Mouse (Mus musculus): ENCODE results near the gene Ccdc138.
A peak's percentile ranks its signal among the peaks of the same experiment; 100 is the strongest.
"Not testable (repeated sequence)": the region's sequence is repeated elsewhere in the genome, so short reads cannot be mapped to it uniquely, and the experiment has no call there.

Gene Ccdc138

DNA sequence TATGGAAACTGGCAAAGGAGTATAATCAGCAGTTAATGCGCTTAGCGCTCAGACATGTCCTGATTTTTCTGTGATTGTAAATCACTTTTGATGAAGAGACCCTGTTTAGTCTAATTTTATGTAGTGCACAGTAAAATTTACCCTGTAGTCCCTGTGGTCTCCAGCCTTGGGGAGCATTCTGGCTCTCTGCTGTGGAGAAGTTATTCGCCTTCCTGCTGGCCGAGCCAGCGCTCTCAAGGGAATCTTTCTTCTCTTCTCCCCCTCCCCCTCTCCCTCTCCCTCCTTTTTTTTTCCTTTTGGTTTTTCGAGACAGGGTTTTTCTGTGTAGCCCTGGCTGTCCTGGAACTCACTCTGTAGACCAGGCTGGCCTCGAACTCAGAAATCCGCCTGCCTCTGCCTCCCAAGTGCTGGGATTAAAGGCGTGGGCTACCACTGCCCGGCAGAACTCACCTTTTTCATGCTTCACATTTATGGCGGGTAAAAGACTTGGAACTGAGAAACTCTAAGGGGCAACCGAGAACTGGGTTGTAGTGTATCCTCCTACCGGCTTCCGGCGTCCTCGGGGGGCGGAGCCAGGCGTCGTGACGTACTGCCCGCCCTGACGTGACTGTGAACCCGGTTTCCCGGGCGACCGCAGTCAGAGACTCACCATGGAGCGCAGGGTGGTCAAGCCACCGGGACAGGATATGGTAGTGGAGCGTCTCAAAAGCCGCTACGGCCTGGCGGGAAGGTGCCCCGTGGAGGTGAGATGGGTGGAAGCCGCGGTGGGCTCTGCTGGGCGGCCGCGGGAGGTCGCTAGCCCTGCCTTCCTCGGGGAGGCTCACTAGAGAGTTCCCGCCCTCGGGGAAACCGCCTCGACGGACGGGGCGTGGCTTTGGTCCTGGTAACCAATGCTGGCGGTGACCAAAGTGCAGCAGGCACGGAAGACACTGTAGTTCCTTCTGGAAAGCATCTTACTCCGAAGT, at the start of gene Ccdc138:
TSS of gene Ccdc138 (plus strand) at position 629 of the 965 bp plus-strand sequence.
- peak; percentile 96 for DNase-seq

DNA sequence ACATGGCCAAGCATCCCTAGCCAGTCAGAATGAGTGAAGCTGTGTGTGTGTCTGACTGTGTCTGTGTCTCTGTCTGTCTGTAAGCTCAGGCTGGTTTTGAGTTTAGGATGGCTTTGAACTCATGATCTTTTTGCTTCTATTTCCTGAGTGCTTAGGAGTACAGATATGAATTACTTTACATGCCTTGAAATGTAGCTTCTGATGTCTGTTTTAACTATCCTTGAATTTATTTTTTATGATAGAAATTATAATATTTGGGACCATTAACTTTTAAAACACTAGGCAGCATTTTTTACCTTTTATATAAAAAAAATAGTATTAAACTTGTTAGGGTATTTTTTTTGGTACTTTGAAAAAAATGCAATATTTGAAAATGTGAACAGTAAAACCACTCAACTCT, 46.2 kb upstream of the Ccdc138 start:
- DNase-seq, result no peak

DNA sequence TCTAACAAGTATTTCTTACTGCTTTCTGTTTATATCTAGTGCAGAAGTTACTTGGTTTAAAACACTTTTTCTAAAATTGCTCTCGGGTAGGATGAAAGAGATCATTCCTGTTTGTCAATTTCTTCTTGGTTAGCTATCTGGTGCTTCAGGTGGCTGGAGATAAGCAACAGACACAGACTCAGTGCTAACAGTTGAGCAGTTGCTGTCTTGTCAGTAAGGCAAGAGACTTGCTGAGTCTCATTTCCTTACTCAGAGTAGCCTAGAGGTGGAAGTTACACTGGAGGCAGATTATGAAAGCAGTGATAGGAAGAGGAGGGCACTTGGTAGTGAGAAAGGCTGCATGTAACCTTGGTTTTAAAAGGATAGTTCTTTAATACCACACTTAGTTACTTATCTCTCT, 45.6 kb upstream of the Ccdc138 start:
- no peak for DNase-seq

DNA sequence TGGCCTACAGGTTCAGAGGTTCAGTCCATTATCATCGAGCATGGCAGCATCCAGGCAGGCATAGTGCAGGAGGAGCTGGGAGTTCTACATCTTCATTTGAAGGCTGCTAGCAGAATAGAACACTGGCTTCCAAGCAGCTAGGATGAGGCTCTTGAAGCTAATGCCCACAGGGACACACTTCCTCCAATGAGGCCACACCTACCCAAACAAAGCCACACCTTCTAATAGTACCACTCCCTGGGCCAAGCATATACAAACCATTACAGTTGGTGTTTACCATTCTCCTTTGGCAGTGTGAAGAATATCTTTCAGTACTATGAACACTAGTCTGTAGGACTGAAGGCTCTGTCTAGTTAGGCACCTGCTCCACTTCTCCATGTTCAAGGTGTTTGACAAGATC, 37.9 kb upstream of the Ccdc138 start:
- DNase-seq, result no peak

DNA sequence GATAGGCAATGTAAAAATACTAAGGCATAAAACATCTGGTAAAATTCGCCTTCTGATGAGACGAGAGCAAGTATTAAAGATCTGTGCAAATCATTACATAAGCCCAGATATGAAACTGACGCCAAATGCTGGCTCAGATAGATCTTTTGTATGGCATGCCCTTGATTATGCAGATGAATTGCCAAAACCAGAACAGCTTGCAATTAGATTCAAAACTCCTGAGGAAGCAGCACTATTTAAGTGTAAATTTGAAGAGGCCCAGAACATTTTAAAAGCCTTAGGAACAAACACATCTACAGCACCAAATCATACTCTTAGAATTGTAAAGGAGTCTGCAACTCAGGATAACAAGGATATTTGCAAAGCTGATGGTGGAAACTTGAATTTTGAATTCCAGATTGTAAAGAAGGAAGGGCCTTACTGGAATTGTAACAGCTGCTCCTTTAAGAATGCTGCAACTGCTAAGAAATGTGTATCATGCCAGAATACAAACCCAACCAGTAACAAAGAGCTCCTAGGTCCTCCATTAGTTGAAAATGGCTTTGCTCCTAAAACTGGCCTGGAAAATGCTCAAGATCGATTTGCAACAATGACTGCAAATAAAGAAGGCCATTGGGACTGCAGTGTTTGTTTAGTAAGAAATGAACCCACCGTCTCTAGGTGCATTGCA, 20.5 kb upstream of the Ccdc138 start:
- no peak for DNase-seq

DNA sequence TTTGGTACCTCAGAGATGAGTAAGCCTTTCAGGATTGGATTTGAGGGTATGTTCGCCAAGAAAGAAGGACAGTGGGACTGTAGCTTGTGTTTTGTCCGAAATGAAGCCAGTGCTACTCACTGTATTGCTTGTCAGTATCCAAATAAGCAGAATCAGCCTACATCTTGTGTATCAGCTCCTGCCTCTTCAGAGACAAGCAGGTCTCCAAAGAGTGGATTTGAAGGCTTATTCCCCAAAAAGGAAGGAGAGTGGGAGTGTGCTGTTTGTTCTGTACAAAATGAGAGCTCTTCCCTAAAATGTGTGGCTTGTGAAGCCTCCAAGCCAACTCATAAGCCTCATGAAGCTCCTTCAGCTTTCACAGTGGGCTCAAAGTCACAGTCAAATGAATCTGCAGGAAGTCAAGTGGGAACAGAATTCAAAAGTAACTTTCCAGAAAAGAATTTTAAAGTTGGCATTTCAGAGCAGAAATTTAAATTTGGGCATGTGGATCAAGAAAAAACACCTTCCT, 19.6 kb upstream of the Ccdc138 start:
- DNase-seq, result no peak

DNA sequence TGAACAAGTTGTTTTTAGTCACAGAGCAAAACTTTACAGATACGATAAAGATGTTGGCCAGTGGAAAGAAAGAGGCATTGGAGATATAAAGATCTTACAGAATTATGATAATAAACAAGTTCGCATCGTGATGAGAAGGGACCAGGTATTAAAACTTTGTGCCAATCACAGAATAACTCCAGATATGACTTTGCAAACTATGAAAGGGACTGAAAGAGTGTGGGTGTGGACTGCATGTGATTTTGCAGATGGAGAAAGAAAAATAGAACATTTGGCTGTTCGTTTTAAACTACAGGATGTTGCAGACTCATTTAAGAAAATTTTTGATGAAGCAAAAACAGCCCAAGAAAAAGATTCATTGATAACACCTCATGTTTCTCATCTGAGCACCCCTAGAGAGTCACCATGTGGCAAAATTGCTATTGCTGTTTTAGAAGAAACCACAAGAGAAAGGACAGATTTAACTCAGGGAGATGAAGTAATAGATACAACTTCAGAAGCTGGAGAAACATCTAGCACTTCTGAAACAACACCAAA, 17.7 kb upstream of the Ccdc138 start:
- no peak for DNase-seq

DNA sequence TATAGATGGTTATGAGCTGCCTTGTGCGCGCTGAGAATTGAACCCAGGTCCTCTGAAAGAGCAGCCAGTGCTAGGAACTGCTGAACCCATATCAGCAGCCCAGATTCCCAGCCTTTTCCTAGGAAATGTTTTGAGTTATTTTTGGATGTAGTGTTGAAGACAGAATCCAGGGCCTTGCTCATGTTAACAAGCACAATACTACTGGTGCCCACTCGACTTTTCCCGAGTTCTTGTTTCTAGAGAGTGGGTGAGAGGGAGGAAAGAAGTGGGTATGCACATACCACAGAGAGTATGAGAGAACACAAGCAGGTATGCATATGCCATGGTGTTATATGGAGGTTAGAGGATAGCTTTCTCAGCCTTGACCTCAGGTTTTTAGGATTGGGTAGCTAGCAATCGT, 6.7 kb upstream of the Ccdc138 start:
- DNase-seq, result no peak

DNA sequence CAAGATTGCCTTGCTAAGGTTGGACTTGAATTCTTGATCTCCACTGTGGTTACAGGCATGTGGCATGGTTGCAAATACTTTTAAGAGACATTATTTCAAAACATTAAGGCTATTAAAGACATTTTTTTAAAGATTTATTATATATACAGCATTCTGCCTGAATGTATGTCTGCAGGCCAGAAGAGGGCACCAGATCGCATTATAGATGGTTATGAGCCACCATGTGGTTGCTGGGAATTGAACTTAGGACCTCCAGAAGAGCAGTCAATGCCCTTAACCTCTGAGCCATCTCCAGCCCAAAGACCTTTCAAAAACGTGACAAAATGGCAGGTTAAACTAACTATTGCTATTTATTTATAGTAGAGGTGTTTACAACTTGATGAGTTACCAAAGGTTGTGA, 2.1 kb upstream of the Ccdc138 start:
- peak; percentile 20 for DNase-seq

DNA sequence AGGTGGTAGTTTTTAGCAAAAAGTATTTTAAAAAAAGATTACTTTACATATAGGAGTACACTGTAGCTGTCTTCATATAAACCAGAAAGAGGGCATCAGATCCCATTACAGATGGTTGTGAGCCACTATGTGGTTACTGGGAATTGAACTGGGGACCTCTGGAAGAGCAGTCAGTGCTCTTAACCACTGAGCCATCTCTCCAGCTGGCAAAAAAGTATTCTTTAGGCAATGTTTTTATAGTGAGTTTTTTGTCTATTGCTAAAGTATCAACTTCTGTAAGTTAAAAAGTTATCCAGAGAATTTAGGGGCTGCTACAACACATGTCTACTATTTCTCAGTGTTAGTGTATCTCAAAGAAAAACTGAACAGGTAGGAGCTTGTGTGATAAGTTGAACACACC, 1.0 kb upstream of the Ccdc138 start:
- DNase-seq, result no peak

DNA sequence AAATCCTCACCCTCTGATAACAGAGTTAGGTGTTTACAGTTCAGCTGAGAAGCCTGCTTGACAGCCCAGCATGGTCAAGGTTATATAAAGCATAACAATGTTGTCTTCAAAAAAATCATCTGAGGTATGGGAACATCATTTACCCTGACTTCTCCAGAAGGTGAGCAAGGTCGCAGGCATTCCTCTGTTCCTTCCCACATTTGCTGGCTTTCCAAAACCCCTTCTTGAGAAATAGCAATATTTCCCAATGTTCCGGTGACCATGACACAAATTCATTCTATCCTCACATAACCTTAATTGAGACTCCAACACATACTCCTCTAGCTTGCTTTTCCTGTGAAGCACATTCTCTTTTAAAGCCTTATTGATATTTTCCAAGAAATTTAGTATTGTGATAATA, 768 bp downstream of the Ccdc138 start:
- DNase-seq, result no peak

DNA sequence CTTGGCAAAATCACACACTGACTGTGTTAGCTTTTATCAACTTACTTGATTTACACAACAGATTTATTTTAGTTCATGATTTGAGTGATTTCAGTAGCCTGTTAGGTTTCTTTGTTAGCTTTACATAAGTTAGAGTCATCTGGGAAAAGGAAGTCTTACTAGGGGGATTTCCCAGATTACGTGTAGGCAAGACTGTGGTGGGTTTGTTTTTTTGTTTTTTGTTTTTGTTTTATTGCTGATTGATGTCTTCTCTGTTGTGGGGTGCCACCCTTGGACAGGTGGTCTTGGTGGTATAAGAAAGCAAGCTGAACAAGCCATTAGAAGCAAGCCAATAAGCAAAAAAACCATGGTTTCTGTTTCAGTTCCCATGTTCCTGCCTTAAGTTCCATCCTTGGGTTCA, 31.6 kb downstream of the Ccdc138 start:
- no peak for DNase-seq

DNA sequence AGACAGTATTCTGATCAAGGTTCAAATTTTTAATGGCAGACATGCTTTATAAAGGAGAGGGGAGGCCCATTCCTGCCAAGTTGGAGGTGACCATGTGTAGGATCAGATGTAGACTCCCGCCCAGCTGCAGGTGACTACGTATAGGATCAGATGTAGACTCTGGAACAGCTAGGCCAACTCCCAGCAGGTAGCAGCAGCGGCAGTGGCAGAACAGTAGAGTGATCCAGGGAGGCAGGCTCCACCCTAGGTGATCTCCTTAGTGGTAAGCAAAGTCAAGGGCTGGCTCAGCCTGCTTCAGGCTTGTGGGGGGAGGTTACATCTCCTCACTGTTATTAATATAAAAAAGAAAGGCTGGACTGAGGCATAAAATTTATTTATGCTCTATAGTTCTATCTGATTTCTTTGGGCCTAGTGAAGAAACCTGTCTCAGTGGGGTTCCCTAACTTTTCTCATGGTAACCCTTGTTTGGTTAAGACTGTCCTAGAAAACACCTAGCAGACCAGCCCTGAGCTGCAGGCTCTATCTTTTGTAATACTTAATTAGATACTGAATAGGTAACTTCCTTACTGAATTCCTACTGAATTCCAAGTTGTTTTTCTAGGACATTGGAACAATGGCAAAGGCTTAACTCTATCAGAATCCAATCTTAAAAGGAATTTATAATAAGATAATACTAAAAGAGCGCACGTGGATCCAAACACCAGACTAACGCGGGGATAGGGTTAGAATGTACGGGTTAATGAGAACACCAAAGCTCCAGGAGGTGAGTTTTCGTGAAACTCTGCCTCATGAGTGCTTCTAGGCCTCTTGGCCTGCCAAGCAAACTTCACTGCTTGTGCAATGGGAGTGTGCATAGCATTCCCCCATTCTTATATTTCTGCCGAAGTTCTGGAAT, 33.4 kb downstream of the Ccdc138 start:
- DNase-seq, result no peak

DNA sequence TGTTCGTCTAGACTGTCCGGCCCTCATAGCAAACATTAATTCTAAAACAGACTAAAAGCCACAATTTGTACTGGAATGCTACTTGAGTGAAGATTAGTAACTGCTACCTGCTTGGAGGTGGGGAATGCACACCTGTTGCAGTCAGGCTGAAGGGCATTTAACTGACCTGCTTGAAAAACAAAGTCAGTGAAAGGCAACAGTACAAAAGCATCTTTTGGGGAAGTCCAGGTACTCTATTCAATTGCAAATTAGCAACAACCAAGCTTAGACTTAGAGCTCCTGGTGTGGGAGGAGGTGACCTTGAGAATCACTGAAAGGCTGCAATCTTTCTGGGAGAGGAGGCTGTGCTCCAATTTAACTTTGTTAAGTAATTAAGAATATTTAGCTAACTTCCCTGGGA, 34.4 kb downstream of the Ccdc138 start:
- DNase-seq, result no peak

DNA sequence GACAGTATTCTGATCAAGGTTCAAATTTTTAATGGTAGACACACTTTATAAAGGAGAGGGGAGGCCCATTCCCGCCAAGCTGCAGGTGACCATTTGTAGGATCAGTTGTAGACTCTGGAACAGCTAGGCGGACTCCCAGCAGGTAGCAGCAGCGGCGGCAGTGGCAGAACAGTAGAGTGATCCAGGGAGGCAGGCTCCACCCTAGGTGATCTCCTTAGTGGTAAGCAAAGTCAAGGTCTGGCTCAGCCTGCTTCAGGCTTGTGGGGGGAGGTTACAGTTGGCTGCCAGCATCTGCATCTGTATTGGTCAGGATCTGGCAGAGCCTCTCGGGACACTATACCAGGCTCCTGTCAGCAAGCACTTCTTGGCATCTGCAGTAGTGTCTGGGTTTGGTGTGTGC, 38.5 kb downstream of the Ccdc138 start:
- not testable (repeated sequence) for DNase-seq

DNA sequence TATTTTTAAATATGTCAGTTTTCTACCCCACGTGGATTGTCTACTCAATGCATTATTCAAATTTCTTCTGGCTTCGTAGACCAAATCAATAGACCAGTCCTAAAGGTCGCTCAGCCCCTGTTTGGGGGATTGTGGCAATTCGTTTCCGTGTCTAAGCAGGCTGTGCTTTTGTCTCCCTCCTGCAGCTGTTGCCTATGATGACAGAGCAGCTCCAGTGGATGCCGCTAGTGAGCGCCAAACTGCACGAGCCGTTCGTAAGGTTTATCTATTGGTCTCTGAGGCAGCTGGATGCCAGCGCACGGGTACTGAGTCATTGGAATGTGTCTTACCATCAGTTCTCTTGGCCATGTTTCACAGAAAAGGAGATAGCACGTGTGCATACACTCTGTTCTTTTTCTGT, 42.9 kb downstream of the Ccdc138 start:
- no peak for DNase-seq

DNA sequence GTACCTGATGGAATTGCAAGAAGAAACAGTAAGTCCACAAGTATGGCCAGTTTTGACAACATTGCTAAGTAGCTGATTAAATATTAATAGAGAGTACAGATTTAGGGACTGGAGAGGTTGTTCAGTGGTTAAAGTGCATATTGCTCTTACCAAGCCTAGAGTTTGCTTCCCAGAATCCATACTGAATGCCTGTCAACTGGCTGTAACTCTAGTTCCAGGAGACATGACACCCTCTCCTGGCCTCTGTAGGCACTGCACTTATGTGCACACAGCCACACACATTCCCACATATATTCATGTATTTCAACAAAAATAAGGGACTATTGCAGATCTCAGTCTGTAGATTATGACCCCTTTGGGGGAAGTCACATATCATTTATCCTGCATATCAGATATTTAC, 51.0 kb downstream of the Ccdc138 start:
- DNase-seq, result peak; percentile 13

DNA sequence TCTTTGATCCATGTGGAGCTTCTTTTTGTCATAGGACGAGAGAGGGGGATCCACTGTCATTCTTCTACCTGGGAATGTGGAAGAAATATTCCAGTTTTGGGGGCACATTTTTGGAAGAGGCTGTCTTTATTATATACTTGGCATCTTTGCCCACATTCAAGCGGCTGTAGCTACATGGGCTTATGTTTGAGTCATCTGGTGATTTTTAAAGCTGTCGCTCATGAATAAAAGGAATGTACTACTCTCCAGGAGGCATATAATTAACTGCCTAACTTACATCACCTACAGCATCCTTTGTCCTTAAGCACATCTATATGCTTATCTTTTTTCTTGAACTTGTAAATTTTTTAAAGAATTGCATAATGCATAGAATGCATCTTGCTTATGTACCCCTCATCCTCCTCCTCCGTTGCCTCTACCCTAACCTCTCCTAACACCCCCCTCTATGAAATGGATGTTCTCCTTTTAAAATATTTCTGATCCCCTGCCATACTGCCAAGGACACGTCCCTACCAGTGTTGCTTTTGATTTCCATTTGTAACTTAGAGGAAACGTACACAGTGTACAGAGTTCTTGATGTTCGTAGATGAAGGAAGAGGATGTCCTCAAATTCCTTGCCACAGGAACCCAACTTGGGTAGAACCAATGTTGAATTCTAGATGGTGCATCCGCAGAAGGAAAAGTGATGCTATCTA, 57.1 kb downstream of the Ccdc138 start:
- DNase-seq, result no peak

DNA sequence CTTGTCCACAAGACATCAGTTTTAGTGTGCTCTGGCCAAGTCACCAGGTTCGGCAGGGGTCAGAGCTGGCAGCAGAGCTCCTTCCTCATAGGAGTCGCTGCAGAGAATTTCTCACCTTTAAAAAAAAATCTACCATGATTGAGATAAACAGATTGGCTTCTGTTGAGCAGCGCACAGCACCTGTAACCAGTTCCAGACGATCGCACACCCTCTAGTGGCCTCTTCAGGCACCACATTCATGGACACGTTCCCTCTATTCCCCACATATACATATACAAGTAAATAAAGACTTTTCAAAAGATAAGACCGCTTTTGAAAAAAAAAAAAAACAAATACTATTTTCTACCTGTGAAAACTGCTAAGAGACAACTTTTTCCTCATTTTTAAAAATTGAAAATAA, 61.4 kb downstream of the Ccdc138 start:
- DNase-seq, result peak; percentile 78

DNA sequence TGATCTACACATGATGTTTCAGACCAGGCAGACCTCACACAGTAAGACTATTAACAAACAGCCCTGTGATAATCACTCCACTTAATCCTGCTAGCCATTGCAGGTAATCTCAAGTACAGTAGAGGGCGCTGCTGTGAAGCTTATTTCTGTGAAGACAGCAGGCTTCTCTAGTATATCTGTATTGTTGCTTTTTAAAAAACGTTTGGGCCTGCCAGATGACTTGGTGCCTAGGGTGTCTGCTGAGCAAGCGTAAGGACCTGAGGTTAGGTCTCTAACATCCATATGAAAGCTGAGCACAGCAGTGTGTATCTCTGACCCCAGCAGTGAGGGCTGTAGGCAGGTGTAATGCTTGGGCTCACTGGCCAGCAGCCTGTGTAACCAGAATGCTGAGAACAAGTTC, 62.2 kb downstream of the Ccdc138 start:
- peak; percentile 15 for DNase-seq

DNA sequence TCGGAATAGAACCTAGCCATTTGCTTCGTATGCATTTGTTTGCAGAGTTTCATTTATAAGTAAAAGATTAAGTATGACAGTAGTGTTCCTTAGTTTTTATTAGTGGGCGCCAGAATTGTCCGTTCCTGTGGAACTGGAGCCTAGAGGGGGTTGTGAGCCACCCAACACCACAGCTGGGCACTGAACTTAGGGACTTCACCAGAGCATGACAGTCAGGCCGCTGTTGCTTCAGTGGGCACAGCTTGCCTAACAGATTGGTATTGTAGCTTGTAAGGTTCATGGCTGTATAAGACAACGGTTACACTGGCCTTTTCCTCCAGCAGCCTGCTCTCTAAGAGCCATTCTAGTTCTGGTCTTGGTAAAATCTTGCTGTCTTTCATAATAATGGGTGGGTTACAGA, 62.8 kb downstream of the Ccdc138 start:
- no peak for DNase-seq
